Mouse (Mus musculus): ENCODE measurements at regions not wholly inside any gene's neighbourhood (a gene's known extent, or its start where the extent isn't known, plus 50 kb on each side); places are given as distances from the start of the nearest gene placed in this dataset.

DNA sequence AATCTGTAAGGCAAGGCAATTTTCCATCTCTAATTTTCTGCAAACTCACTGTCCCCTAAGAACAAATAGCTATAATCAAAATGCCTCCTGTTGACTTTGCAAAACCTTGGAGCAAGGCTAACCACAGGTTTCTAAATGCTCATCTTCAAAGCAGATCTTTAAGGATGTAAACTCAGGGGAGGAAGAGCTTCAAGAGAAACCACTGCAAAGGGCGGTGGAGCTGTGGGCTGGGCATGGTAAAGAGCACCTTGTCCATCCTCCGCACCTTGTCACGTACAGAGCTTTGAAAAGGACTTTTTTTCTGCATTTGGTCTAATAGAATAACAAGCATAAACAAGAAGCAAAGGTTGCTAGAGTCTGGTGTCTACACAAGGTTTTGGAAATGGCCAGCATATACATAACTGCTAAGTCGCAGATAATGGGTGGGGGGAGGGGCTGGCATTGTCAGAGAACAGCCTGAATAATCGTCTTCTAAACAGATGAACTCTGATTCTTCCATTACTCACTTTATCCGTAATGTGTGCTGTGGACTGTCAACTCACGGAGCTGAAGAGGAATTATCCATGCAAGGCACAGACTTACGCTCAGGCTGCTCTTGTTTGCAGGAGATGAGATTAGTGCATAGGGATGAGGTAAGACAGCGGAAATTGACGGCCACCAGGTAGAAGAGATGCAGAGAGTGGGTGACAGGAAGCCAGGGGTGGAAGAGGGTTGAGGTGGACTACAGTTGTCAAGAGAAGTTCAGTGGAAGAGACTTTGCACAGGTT is 116.4 kb downstream of the Tsen15 start:
- TF ChIP-seq CTCF (IDR thresholded peaks at IDR 0.05; ENCODE audit: low read depth, low read length) = no peak
- TF ChIP-seq POLR2A (IDR thresholded peaks at IDR 0.05; ENCODE audit: extremely low read depth, insufficient read depth, low read length) = no peak

Measured in liver, adult 2 months (tissue).